Mouse (Mus musculus): Measurements from ENCODE around the gene Gcfc2. TPM values are rescaled to one million over a fixed set of nuclear protein-coding genes. Genes with fewer than 3 reads are reported as not detected.

Gene Gcfc2
- 22.3 TPM for polyA plus RNA-seq (2014; fragmentation: Illumina TruSeq; extraction: RNeasy Lipid Tissue Mini Kit (QIAGEN cat#74804); ENCODE audit: low read depth, low replicate concordance)

DNA sequence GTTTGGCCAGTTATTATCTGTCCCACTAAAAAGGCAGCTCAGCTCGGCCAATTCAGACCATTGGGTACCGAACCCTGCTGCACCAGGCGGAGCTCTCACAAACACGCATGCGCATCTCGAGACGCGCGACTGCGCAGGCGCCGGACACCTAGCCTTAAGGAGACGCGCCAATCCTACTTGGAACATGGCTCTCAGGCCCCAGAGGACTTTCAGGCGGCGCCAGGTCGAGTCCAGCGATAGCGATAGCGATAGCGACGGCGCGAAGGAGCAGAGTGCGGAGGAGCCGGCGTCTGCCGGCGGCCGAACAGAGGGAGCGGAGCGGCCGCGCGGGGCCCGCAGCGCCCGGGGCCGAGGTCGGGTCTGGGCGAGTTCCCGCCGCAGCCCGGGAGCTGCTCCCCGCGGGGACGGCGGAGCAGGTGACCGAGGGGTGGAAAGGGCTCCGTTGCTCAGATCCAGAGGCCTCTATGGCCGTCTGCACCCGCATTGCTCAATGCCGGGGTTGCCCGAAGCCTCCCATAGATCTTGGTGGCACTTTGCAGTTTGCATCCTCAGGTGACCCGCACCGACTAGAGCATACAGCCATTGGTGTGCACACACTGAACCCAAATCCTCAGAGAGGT, at the start of gene Gcfc2:
TSS of gene Gcfc2 (plus strand) at position 147 of the 620 bp plus-strand sequence.

GRCm38 (mm10) chr6:81965296-81966067, 42.0 kb downstream of the Gcfc2 start, which contains the start of gene Mrpl19:
Gene Mrpl19, minus strand, starts transcription at chr6:81965958.

Other genes with a start within 250 kb of the Gcfc2 start
- 12.6 TPM for gene Mrpl19, start 42.3 kb downstream of the Gcfc2 start, polyA plus RNA-seq (2014; fragmentation: Illumina TruSeq; extraction: RNeasy Lipid Tissue Mini Kit (QIAGEN cat#74804); ENCODE audit: low read depth, low replicate concordance)
- gene Eva1a, start 117.4 kb downstream of the Gcfc2 start, polyA plus RNA-seq (2014; fragmentation: Illumina TruSeq; extraction: RNeasy Lipid Tissue Mini Kit (QIAGEN cat#74804); ENCODE audit: low read depth, low replicate concordance): 1.1 TPM

Data from testis, adult 10 weeks (tissue).